Mouse (Mus musculus) E14TG2a.4 (cell line): ENCODE measurements at regions not wholly inside any gene's neighbourhood (a gene's known extent, or its start where the extent isn't known, plus 50 kb on each side); places are given as distances from the start of the nearest gene placed in this dataset.

Source experiments
- H3K27me3 ChIP-seq: 2 replicates; pipeline ENCODE4 v1.6.1; 2014; ENCODE audit warnings: low read length, control low read depth; ENCODE audit not compliant: insufficient read depth
- H3K36me3 ChIP-seq: 2 replicates; pipeline ENCODE4 v1.6.1; 2014; ENCODE audit warnings: low read length, control low read depth; ENCODE audit not compliant: insufficient read depth
- H3K4me1 ChIP-seq: replicated peaks from 2 replicates; pipeline ENCODE4 v1.6.1; 2014; ENCODE audit warnings: low read depth, low read length, control low read depth
- H3K4me3 ChIP-seq: replicated peaks from 2 replicates; pipeline ENCODE4 v1.5.1; 2014; ENCODE audit warnings: mild to moderate bottlenecking, low read length
- H3K9me3 ChIP-seq: 2 replicates; pipeline ENCODE4 v1.6.1; 2014; ENCODE audit warnings: low read length, control low read depth
- CTCF ChIP-seq: conservative IDR thresholded peaks from 2 replicates; pipeline ENCODE4 v1.5.1; 2014; ENCODE audit warnings: low read length
- NANOG ChIP-seq: IDR thresholded peaks from 2 replicates; pipeline ENCODE4 v1.6.1; 2014; ENCODE audit warnings: borderline replicate concordance, low read length, mixed read lengths
- POU5F1 ChIP-seq: IDR thresholded peaks from 2 replicates; pipeline ENCODE4 v1.6.1; 2014; ENCODE audit warnings: low read length, borderline replicate concordance

DNA sequence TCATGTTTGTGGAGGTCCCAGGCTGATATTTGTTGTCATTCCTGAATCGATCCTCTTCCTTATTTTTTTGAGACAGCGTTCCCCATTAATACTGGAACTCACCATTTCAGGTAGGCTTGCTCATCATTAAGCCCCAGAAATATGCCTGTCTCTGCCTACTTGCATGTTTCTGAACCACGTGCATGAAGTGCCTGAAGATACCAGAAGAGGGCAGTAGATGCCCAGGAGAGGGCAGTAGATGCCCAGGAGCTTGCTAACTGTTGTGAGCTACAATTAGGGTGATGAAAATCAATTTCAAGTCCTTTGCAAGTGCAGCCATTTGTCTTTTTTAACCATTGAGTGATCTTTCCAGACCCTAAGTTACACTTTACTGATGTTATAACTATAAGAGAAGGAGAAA, 871.6 kb upstream of the Ddx18 start:
- Histone ChIP-seq H3K36me3 (no peaks in the 10 kb centered on the region), H3K4me1 (no peaks in the 10 kb centered on the region), H3K27me3 (no peaks in the 10 kb centered on the region), H3K4me3 (no peak overlapping the region), H3K9me3 (no peaks in the 10 kb centered on the region; the same call in 1 of the 2 replicates)
- TF ChIP-seq CTCF (peak; percentile 86), POU5F1 (no peak)

GRCm38 (mm10) chr1:122423503-122423902, 855.7 kb upstream of the Ddx18 start:
- TF ChIP-seq NANOG (no peak), POU5F1 (no peak)

GRCm38 (mm10) chr1:122396342-122396741, 828.6 kb upstream of the Ddx18 start:
- no peaks in the 10 kb centered on the region for H3K4me1 ChIP-seq
- no peak overlapping the region for H3K4me3 ChIP-seq
- H3K9me3 ChIP-seq = no peaks in the 10 kb centered on the region
- H3K36me3 ChIP-seq = no peaks in the 10 kb centered on the region
- no peaks in the 10 kb centered on the region for H3K27me3 ChIP-seq
- no peak for TF ChIP-seq NANOG
- TF ChIP-seq CTCF = no peak
- TF ChIP-seq POU5F1 = no peak

More at GRCm38 (mm10) chr1:122423503-122423902, 855.7 kb upstream of the Ddx18 start:
- no peaks in the 10 kb centered on the region for H3K9me3 ChIP-seq
- H3K4me1 ChIP-seq = no peaks in the 10 kb centered on the region
- H3K27me3 ChIP-seq = no peaks in the 10 kb centered on the region
- H3K36me3 ChIP-seq = no peaks in the 10 kb centered on the region
- H3K4me3 ChIP-seq = no peak overlapping the region

DNA sequence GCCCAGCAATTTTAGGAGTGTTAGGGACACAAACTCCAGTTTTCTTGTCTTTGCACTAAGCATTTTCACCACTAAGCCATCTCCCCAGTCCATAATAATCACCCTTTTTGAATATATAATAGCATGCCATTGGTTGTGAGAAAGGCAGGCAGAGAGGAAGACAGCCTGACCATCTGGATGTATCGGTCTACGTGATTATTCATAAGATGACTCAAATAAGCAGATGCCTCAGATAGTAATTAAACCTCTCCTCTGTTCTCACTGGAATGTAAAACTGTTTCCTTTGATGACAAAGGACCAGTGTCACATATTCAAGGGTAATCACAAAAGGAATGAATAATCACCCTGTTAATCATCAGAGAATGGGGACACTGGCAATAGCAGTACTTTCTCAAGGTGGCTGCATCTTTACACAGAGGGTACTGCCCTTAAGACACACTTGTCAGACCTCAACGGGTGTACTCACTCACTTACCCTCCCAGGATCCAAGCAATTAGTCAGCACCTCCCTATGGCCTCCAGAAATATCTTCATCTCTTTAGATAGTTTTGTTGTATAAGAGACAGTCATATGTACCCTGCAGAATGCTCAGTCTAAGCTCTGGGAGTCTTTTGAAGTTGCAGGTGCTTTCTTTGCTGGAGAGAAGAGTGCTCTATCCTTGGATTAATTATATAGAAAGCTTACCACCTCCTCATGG, 826.0 kb upstream of the Ddx18 start:
- no peaks in the 10 kb centered on the region for H3K36me3 ChIP-seq
- H3K4me3 ChIP-seq = no peak overlapping the region
- no peaks in the 10 kb centered on the region for H3K9me3 ChIP-seq
- TF ChIP-seq CTCF (no peak), NANOG (no peak), POU5F1 (no peak)
- H3K27me3 ChIP-seq = no peaks in the 10 kb centered on the region
- no peaks in the 10 kb centered on the region for H3K4me1 ChIP-seq

DNA sequence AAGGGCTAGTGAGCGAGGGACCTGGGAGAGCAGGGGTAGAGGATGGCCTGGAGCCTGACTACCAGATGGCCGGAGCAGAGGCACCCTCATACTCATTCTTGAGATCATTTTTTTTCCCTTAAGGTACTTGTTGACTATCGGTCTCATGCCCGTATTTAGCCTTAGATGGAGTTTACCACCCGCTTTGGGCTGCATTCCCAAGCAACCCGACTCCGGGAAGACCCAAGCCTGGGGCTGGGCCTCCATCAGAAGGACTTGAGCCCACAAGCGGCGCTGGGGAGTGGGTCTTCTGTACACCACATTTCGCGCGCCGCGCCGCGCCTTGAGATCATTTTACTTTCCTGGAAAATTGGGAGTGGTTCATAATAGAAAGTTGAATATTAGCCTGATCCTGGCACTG, 789.2 kb upstream of the Ddx18 start:
- H3K36me3 ChIP-seq = no peaks in the 10 kb centered on the region
- H3K9me3 ChIP-seq = no peaks in the 10 kb centered on the region
- no peaks in the 10 kb centered on the region for H3K4me1 ChIP-seq
- peak overlapping the region; percentile 41 for H3K4me3 ChIP-seq
- peak; percentile 40; the same call in 1 of the 2 replicates for TF ChIP-seq NANOG
- peak; percentile 7; the same call in 1 of the 2 replicates for TF ChIP-seq CTCF
- TF ChIP-seq POU5F1 = no peak
- no peaks in the 10 kb centered on the region for H3K27me3 ChIP-seq

DNA sequence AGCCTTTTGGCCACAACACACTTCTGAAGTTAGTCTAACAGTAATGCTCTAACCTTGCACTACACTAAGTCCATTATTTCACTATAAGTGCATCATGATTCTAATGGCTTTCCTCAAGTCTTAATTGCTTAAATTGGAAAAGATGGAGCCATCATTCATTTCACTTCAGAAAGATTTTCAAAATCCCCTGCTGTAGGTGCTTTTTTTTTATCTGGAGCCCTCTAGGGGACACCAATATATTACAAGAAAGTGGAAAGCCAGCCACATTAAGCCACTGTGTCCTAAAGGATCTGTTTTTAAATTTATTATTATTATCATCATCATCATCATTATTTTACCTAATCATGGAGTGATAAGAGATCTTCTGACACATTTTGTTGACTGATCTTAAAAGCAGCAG, 783.7 kb upstream of the Ddx18 start:
- no peak overlapping the region for H3K4me3 ChIP-seq
- H3K4me1 ChIP-seq = no peaks in the 10 kb centered on the region
- no peaks in the 10 kb centered on the region for H3K36me3 ChIP-seq
- no peaks in the 10 kb centered on the region for H3K27me3 ChIP-seq
- TF ChIP-seq NANOG (no peak), CTCF (peak; percentile 44), POU5F1 (no peak)
- no peaks in the 10 kb centered on the region for H3K9me3 ChIP-seq

GRCm38 (mm10) chr1:122333267-122333666, 765.5 kb upstream of the Ddx18 start:
- Histone ChIP-seq H3K36me3 (no peaks in the 10 kb centered on the region), H3K27me3 (peaks cover 3% of the 10 kb centered on the region; the same call in 1 of the 2 replicates), H3K4me3 (no peak overlapping the region), H3K4me1 (peaks cover 6% of the 10 kb centered on the region; the same call in 1 of the 2 replicates), H3K9me3 (no peaks in the 10 kb centered on the region)
- TF ChIP-seq CTCF (no peak), NANOG (no peak), POU5F1 (no peak)

GRCm38 (mm10) chr1:122328276-122328675, 760.5 kb upstream of the Ddx18 start:
- Histone ChIP-seq H3K4me1 (peaks cover 12% of the 10 kb centered on the region), H3K27me3 (peaks cover 5% of the 10 kb centered on the region; the same call in 1 of the 2 replicates)
- TF ChIP-seq CTCF (no peak), NANOG (peak; percentile 84; the same call in 1 of the 2 replicates)

More at GRCm38 (mm10) chr1:122328276-122328675, 760.5 kb upstream of the Ddx18 start:
- H3K36me3 ChIP-seq = no peaks in the 10 kb centered on the region
- no peaks in the 10 kb centered on the region for H3K9me3 ChIP-seq
- no peak overlapping the region for H3K4me3 ChIP-seq
